Mouse (Mus musculus) neural tube, embryonic 14.5 days (tissue): ENCODE measurements at regions not wholly inside any gene's neighbourhood (a gene's known extent, or its start where the extent isn't known, plus 50 kb on each side); places are given as distances from the start of the nearest gene placed in this dataset.
"Not testable (repeated sequence)": the region's sequence is repeated elsewhere in the genome, so short reads cannot be mapped to it uniquely, and the experiment has no call there.

Source experiments
- ATAC-seq: fragments of 200-750 bp; cut with Nextera tagmentation; 2 replicates; pipeline ENCODE4 v1.8.0; 2017; ENCODE audit warnings: low read depth, mild to moderate bottlenecking, moderate TSS enrichment, moderate library complexity
- H3K27ac ChIP-seq: fragments of 300-500 bp; sonication (generic); 2 replicates; pipeline ENCODE4 v1.5.1; 2014; ENCODE audit warnings: low read depth, mild to moderate bottlenecking, control low read depth, low read length, moderate library complexity, mixed read lengths
- H3K27me3 ChIP-seq: fragments of 300-500 bp; sonication (generic); 2 replicates; pipeline ENCODE4 v1.6.1; 2014; ENCODE audit warnings: low read length; ENCODE audit not compliant: control insufficient read depth, insufficient read depth
- H3K36me3 ChIP-seq: fragments of 300-500 bp; sonication (generic); 2 replicates; pipeline ENCODE4 v1.6.1; 2014; ENCODE audit warnings: low read length, mixed read lengths; ENCODE audit not compliant: control insufficient read depth, insufficient read depth
- H3K4me1 ChIP-seq: fragments of 300-500 bp; sonication (generic); 2 replicates; pipeline ENCODE4 v1.6.1; 2014; ENCODE audit warnings: low read length; ENCODE audit not compliant: control insufficient read depth, insufficient read depth
- H3K4me2 ChIP-seq: fragments of 300-500 bp; sonication (generic); 2 replicates; pipeline ENCODE4 v1.6.1; 2014; ENCODE audit warnings: mild to moderate bottlenecking, low read depth, low read length, control low read depth
- H3K4me3 ChIP-seq: fragments of 300-500 bp; sonication (generic); 2 replicates; pipeline ENCODE4 v1.5.1; 2014; ENCODE audit warnings: low read depth, low read length, control low read depth, mixed read lengths
- H3K9ac ChIP-seq: fragments of 300-500 bp; sonication (generic); replicated peaks from 2 replicates; pipeline ENCODE4 v1.6.1; 2014; ENCODE audit warnings: low read depth, mild to moderate bottlenecking, control low read depth, low read length, mixed read lengths
- H3K9me3 ChIP-seq: fragments of 300-500 bp; sonication (generic); 2 replicates; pipeline ENCODE4 v1.6.1; 2016; ENCODE audit warnings: low read length; ENCODE audit not compliant: control insufficient read depth
- WGBS: fragments of 180-500 bp; shearing (Covaris S2); extraction: QIAGEN DNeasy Blood & Tissue Kit; methylation state at CpG from one replicate; pipeline ENCODE4 v1.1.7; 2014; 5-methylcytosine and 5-hydroxymethylcytosine counted together

- Histone ChIP-seq H3K27ac (no peak overlapping the region), H3K27me3 (no peaks in the 10 kb centered on the region), H3K4me2 (no peak overlapping the region), H3K9me3 (no peaks in the 10 kb centered on the region), H3K4me3 (no peak overlapping the region), H3K4me1 (no peaks in the 10 kb centered on the region), H3K36me3 (no peaks in the 10 kb centered on the region), H3K9ac (no peak overlapping the region)
- WGBS, result 74% methylated on average over 2 of the region's 2 CpGs
- no peak for ATAC-seq
Measured at GRCm38 (mm10) chr3:18479557-18479956, 531.3 kb downstream of the Cypt12 start.

GRCm38 (mm10) chr3:18482006-18482405 lies 533.8 kb downstream of the Cypt12 start:
- no peak overlapping the region for H3K4me2 ChIP-seq
- 84% methylated on average over 2 of the region's 2 CpGs for WGBS
- H3K4me3 ChIP-seq, result no peak overlapping the region
- no peaks in the 10 kb centered on the region for H3K27me3 ChIP-seq
- ATAC-seq, result no peak
- H3K36me3 ChIP-seq, result no peaks in the 10 kb centered on the region
- no peak overlapping the region for H3K27ac ChIP-seq
- no peak overlapping the region for H3K9ac ChIP-seq
- no peaks in the 10 kb centered on the region for H3K9me3 ChIP-seq
- H3K4me1 ChIP-seq, result no peaks in the 10 kb centered on the region

- no peaks in the 10 kb centered on the region for H3K36me3 ChIP-seq
- ATAC-seq, result no peak
- H3K4me1 ChIP-seq, result no peaks in the 10 kb centered on the region
- no peak overlapping the region for H3K9ac ChIP-seq
- H3K4me3 ChIP-seq, result no peak overlapping the region
- no peak overlapping the region for H3K4me2 ChIP-seq
- H3K27me3 ChIP-seq, result no peaks in the 10 kb centered on the region
- H3K9me3 ChIP-seq, result no peaks in the 10 kb centered on the region
- WGBS, result 69% methylated on average over 2 of the region's 2 CpGs
- no peak overlapping the region for H3K27ac ChIP-seq
Measured at GRCm38 (mm10) chr3:18488886-18489285, 540.7 kb downstream of the Cypt12 start.

GRCm38 (mm10) chr3:18522562-18522961 lies 574.4 kb downstream of the Cypt12 start:
- no peak; the same call in 1 of the 2 replicates for ATAC-seq
- H3K4me2 ChIP-seq, result no peak overlapping the region
- H3K4me3 ChIP-seq, result no peak overlapping the region
- H3K9me3 ChIP-seq, result no peaks in the 10 kb centered on the region
- 11% methylated on average over 3 of the region's 3 CpGs for WGBS
- H3K27ac ChIP-seq, result no peak overlapping the region
- no peak overlapping the region for H3K9ac ChIP-seq
- no peaks in the 10 kb centered on the region for H3K27me3 ChIP-seq
- no peaks in the 10 kb centered on the region for H3K4me1 ChIP-seq
- H3K36me3 ChIP-seq, result no peaks in the 10 kb centered on the region

GRCm38 (mm10) chr3:18524011-18524410 lies 575.8 kb downstream of the Cypt12 start:
- H3K9ac ChIP-seq, result no peak overlapping the region
- no peak overlapping the region for H3K4me2 ChIP-seq
- no peak overlapping the region for H3K27ac ChIP-seq
- no peaks in the 10 kb centered on the region for H3K36me3 ChIP-seq
- no peaks in the 10 kb centered on the region for H3K9me3 ChIP-seq
- WGBS, result 80% methylated on average over 2 of the region's 2 CpGs
- no peaks in the 10 kb centered on the region for H3K4me1 ChIP-seq
- H3K27me3 ChIP-seq, result no peaks in the 10 kb centered on the region
- ATAC-seq, result no peak
- no peak overlapping the region for H3K4me3 ChIP-seq

- Histone ChIP-seq H3K9ac (no peak overlapping the region), H3K9me3 (no peaks in the 10 kb centered on the region), H3K36me3 (no peaks in the 10 kb centered on the region), H3K4me3 (no peak overlapping the region), H3K4me2 (no peak overlapping the region), H3K27ac (no peak overlapping the region), H3K27me3 (no peaks in the 10 kb centered on the region), H3K4me1 (no peaks in the 10 kb centered on the region)
- ATAC-seq, result no peak
- 100% methylated on average over 2 of the region's 2 CpGs for WGBS
Measured at GRCm38 (mm10) chr3:18557201-18557600, 609.0 kb downstream of the Cypt12 start.

- Histone ChIP-seq H3K9ac (no peak overlapping the region), H3K4me2 (no peak overlapping the region), H3K4me1 (no peaks in the 10 kb centered on the region), H3K27ac (no peak overlapping the region), H3K9me3 (no peaks in the 10 kb centered on the region), H3K4me3 (no peak overlapping the region), H3K27me3 (no peaks in the 10 kb centered on the region), H3K36me3 (no peaks in the 10 kb centered on the region)
- 78% methylated on average over 4 of the region's 4 CpGs for WGBS
- ATAC-seq, result no peak
Measured at GRCm38 (mm10) chr3:18560282-18560785, 612.1 kb downstream of the Cypt12 start.

GRCm38 (mm10) chr3:18580911-18581626 lies 632.9 kb downstream of the Cypt12 start:
- ATAC-seq, H3K9ac ChIP-seq, H3K4me2 ChIP-seq, H3K4me3 ChIP-seq, H3K27me3 ChIP-seq, H3K4me1 ChIP-seq, H3K9me3 ChIP-seq, H3K36me3 ChIP-seq, H3K27ac ChIP-seq: not testable (repeated sequence)
- 68% methylated on average over 12 of the region's 12 CpGs for WGBS

GRCm38 (mm10) chr3:18620608-18621007 lies 672.4 kb downstream of the Cypt12 start:
- H3K4me1 ChIP-seq, result no peaks in the 10 kb centered on the region
- H3K9ac ChIP-seq, result no peak overlapping the region
- no peak overlapping the region for H3K4me2 ChIP-seq
- no peak overlapping the region for H3K4me3 ChIP-seq
- 15% methylated on average over 7 of the region's 7 CpGs for WGBS
- no peak overlapping the region for H3K27ac ChIP-seq
- no peak for ATAC-seq
- H3K9me3 ChIP-seq, result no peaks in the 10 kb centered on the region
- no peaks in the 10 kb centered on the region for H3K27me3 ChIP-seq
- H3K36me3 ChIP-seq, result no peaks in the 10 kb centered on the region
